Mouse (Mus musculus) gastrocnemius, adult 2 months (tissue): ENCODE data around the gene Txn1. TPM values are rescaled to one million over a fixed set of nuclear protein-coding genes. Genes with fewer than 3 reads are reported as not detected.

ENCODE experiments used
- DNase-seq: peaks from one replicate; pipeline ENCODE4 v3.0.0; 2022
- H3K27ac ChIP-seq: fragments of 200-600 bp; 2 replicates; pipeline ENCODE4 v1.8.1; 2022; ENCODE audit warnings: mild to moderate bottlenecking
- H3K4me3 ChIP-seq: fragments of 200-600 bp; 2 replicates; pipeline ENCODE4 v1.8.1; 2022; ENCODE audit warnings: mild to moderate bottlenecking, moderate library complexity
- CTCF ChIP-seq: fragments of 200-600 bp; IDR thresholded peaks from 2 replicates; pipeline ENCODE4 v1.8.1; 2022; ENCODE audit warnings: antibody characterized with exemption, mild to moderate bottlenecking, moderate library complexity
- intact Hi-C: fragments of 180-260 bp; cut with DNase I; formaldehyde crosslinking; loops from one replicate; pipeline ENCODE4 v1.15.1; 2025
- total RNA-seq, 2 experiments: library from RNA; stranded (reverse); gene quantifications; 2 replicates each; pipeline ENCODE4 v1.2.3; 2021

Txn1 gene
- total RNA-seq, 2 experiments from 2014 or later, result 74.7 to 77.6 TPM

GRCm38 (mm10) chr4:57957200-57958085 lies 1.2 kb upstream of the Txn1 start:
- intact Hi-C loops, result no loop called here

GRCm38 (mm10) chr4:57955544-57955958 lies 660 bp downstream of the Txn1 start:
- H3K27ac ChIP-seq, result peak overlapping the region; percentile 99
- peak overlapping the region; percentile 85 for H3K4me3 ChIP-seq
- peak; percentile 82 for DNase-seq
- TF ChIP-seq CTCF, result no peak
- intact Hi-C loops, result no loop called here

More at GRCm38 (mm10) chr4:57957200-57958085, 1.2 kb upstream of the Txn1 start:
- DNase-seq, result peak; percentile 22
- Histone ChIP-seq H3K27ac (peak overlapping the region; percentile 99), H3K4me3 (peak overlapping the region; percentile 85)
- no peak for TF ChIP-seq CTCF

- no peak for DNase-seq
- no peak for TF ChIP-seq CTCF
- Histone ChIP-seq H3K27ac (peak overlapping the region; percentile 99), H3K4me3 (peak overlapping the region; percentile 85)
- intact Hi-C loops, result no loop called here
Measured at GRCm38 (mm10) chr4:57954991-57955390, 1.2 kb downstream of the Txn1 start.

GRCm38 (mm10) chr4:57954580-57954979 lies 1.6 kb downstream of the Txn1 start:
- H3K27ac ChIP-seq, result peak overlapping the region; percentile 99

GRCm38 (mm10) chr4:57953796-57954195 lies 2.4 kb downstream of the Txn1 start:
- intact Hi-C loops, result no loop called here
- Histone ChIP-seq H3K27ac (peak overlapping the region; percentile 41; the same call in 1 of the 2 replicates), H3K4me3 (peak overlapping the region; percentile 85)
- TF ChIP-seq CTCF, result no peak
- no peak for DNase-seq

More at GRCm38 (mm10) chr4:57954580-57954979, 1.6 kb downstream of the Txn1 start:
- no peak for DNase-seq
- peak overlapping the region; percentile 85 for H3K4me3 ChIP-seq
- no peak for TF ChIP-seq CTCF
- intact Hi-C loops, result no loop called here

GRCm38 (mm10) chr4:57952891-57953290 lies 3.3 kb downstream of the Txn1 start:
- intact Hi-C loops, result no loop called here

GRCm38 (mm10) chr4:57952416-57952815 lies 3.8 kb downstream of the Txn1 start:
- TF ChIP-seq CTCF, result no peak
- intact Hi-C loops, result no loop called here
- Histone ChIP-seq H3K27ac (no peak overlapping the region), H3K4me3 (no peak overlapping the region)
- no peak for DNase-seq

More at GRCm38 (mm10) chr4:57952891-57953290, 3.3 kb downstream of the Txn1 start:
- no peak overlapping the region for H3K27ac ChIP-seq
- H3K4me3 ChIP-seq, result no peak overlapping the region
- DNase-seq, result no peak
- no peak for TF ChIP-seq CTCF

- Histone ChIP-seq H3K4me3 (no peak overlapping the region), H3K27ac (no peak overlapping the region)
- intact Hi-C loops, result no loop called here
- no peak for TF ChIP-seq CTCF
- no peak for DNase-seq
Measured at GRCm38 (mm10) chr4:57949866-57950265, 6.3 kb downstream of the Txn1 start.

- intact Hi-C loops, result no loop called here
- TF ChIP-seq CTCF, result no peak
- Histone ChIP-seq H3K27ac (no peak overlapping the region), H3K4me3 (no peak overlapping the region)
- DNase-seq, result no peak
Measured at GRCm38 (mm10) chr4:57947476-57947875, 8.7 kb downstream of the Txn1 start.

GRCm38 (mm10) chr4:57947036-57947435 lies 9.2 kb downstream of the Txn1 start:
- DNase-seq, result no peak
- intact Hi-C loops, result no loop called here
- no peak overlapping the region for H3K4me3 ChIP-seq
- H3K27ac ChIP-seq, result no peak overlapping the region
- TF ChIP-seq CTCF, result no peak

GRCm38 (mm10) chr4:57942892-57943291 lies 13.3 kb downstream of the Txn1 start:
- intact Hi-C loops, result no loop called here
- Histone ChIP-seq H3K4me3 (no peak overlapping the region), H3K27ac (no peak overlapping the region)
- DNase-seq, result no peak
- TF ChIP-seq CTCF, result no peak

- TF ChIP-seq CTCF, result no peak
- Histone ChIP-seq H3K27ac (no peak overlapping the region), H3K4me3 (no peak overlapping the region)
- intact Hi-C loops, result no loop called here
- no peak for DNase-seq
Measured at GRCm38 (mm10) chr4:57940631-57941030, 15.6 kb downstream of the Txn1 start.

GRCm38 (mm10) chr4:57937292-57937691 lies 18.9 kb downstream of the Txn1 start:
- H3K4me3 ChIP-seq, result no peak overlapping the region
- DNase-seq, result no peak
- no peak overlapping the region for H3K27ac ChIP-seq
- intact Hi-C loops, result no loop called here
- no peak for TF ChIP-seq CTCF
